Mouse (Mus musculus) MEL (cell line): ENCODE results near the gene Il34. TPM values are rescaled to one million over a fixed set of nuclear protein-coding genes. Genes with fewer than 3 reads are reported as not detected.

Experiments
- DNase-seq: peaks from one replicate; pipeline ENCODE4 v3.0.0; 2011; ENCODE audit warnings: low read depth, low spot score
- H3K27ac ChIP-seq: 2 replicates; pipeline ENCODE4 v1.5.1; 2012; ENCODE audit warnings: low read depth, mild to moderate bottlenecking, control low read depth, low read length, moderate library complexity; ENCODE audit not compliant: control insufficient read depth
- H3K27me3 ChIP-seq, 2 experiments: fragments of 150-350 bp in 1 of 2; sonication (generic) in 1 of 2; 2 replicates each; pipeline ENCODE4 v1.6.1; 2012; ENCODE audit warnings: low read length in 2 of 2, mild to moderate bottlenecking in 2 of 2, improper control_type of control experiment in 1 of 2, moderate library complexity in 1 of 2; ENCODE audit not compliant: insufficient read depth in 2 of 2, control insufficient read depth in 1 of 2
- H3K36me3 ChIP-seq, 2 experiments: 2 replicates each; pipeline ENCODE4 v1.6.1; 2012 to 2014; ENCODE audit warnings: low read length in 2 of 2, improper control_type of control experiment in 1 of 2, inconsistent platforms in 1 of 2, mild to moderate bottlenecking in 1 of 2; ENCODE audit not compliant: insufficient read depth in 2 of 2, control insufficient read depth in 1 of 2
- H3K4me1 ChIP-seq, 2 experiments: fragments of 150-350 bp in 1 of 2; sonication (generic) in 1 of 2; 2 replicates each; pipeline ENCODE4 v1.6.1; 2012; ENCODE audit warnings: low read length in 2 of 2, improper control_type of control experiment in 1 of 2, mild to moderate bottlenecking in 1 of 2; ENCODE audit not compliant: insufficient read depth in 2 of 2, control insufficient read depth in 1 of 2
- H3K4me3 ChIP-seq, 2 experiments: fragments of 150-350 bp in 1 of 2; sonication (generic) in 1 of 2; 2 replicates each; pipeline ENCODE4 v1.5.1; 2012; ENCODE audit warnings: low read depth in 2 of 2, low read length in 2 of 2, mild to moderate bottlenecking in 2 of 2, moderate library complexity in 2 of 2, control low read depth in 1 of 2, improper control_type of control experiment in 1 of 2; ENCODE audit not compliant: control insufficient read depth in 1 of 2, insufficient read depth in 1 of 2
- H3K79me2 ChIP-seq: 2 replicates; pipeline ENCODE4 v1.6.1; 2012; ENCODE audit warnings: mild to moderate bottlenecking, low read length, moderate library complexity; ENCODE audit not compliant: control insufficient read depth, poor library complexity, insufficient read depth
- H3K9ac ChIP-seq: 2 replicates; pipeline ENCODE4 v1.6.1; 2012; ENCODE audit warnings: low read depth, mild to moderate bottlenecking, control low read depth, low read length, moderate library complexity; ENCODE audit not compliant: control insufficient read depth, poor library complexity, severe bottlenecking
- H3K9me3 ChIP-seq: fragments of 150-350 bp; sonication (generic); replicated peaks from 2 replicates; pipeline ENCODE4 v1.6.1; 2012; ENCODE audit warnings: mild to moderate bottlenecking, low read length, improper control_type of control experiment, moderate library complexity; ENCODE audit not compliant: insufficient read depth
- CHD1 ChIP-seq: IDR thresholded peaks from 2 replicates; pipeline ENCODE4 v1.6.1; 2012; ENCODE audit warnings: low read depth, mild to moderate bottlenecking, inconsistent platforms, low read length, improper control_type of control experiment
- ELF1 ChIP-seq: IDR thresholded peaks from 2 replicates; pipeline ENCODE4 v1.6.1; 2014; ENCODE audit warnings: low read depth, mild to moderate bottlenecking, inconsistent platforms, low read length, improper control_type of control experiment, moderate library complexity
- HCFC1 ChIP-seq: IDR thresholded peaks from 2 replicates; pipeline ENCODE4 v1.6.1; 2012; ENCODE audit warnings: low read depth, mild to moderate bottlenecking, inconsistent platforms, low read length, improper control_type of control experiment, moderate library complexity
- MAFK ChIP-seq: IDR thresholded peaks from 2 replicates; pipeline ENCODE4 v1.6.1; 2011; ENCODE audit warnings: low read depth, mild to moderate bottlenecking, low read length, improper control_type of control experiment, borderline replicate concordance
- MAX ChIP-seq: IDR thresholded peaks from 2 replicates; pipeline ENCODE4 v1.6.1; 2011; ENCODE audit warnings: low read length, improper control_type of control experiment
- MAZ ChIP-seq: IDR thresholded peaks from 2 replicates; pipeline ENCODE4 v1.6.1; 2012; ENCODE audit warnings: low read depth, mild to moderate bottlenecking, inconsistent platforms, low read length, improper control_type of control experiment
- MXI1 ChIP-seq: IDR thresholded peaks from 2 replicates; pipeline ENCODE4 v1.6.1; 2011; ENCODE audit warnings: mild to moderate bottlenecking, low read depth, low read length, improper control_type of control experiment
- MYB ChIP-seq: IDR thresholded peaks from 2 replicates; pipeline ENCODE4 v1.6.1; 2011; ENCODE audit warnings: mild to moderate bottlenecking, low read depth, low read length, improper control_type of control experiment
- NELFE ChIP-seq: IDR thresholded peaks from 2 replicates; pipeline ENCODE4 v1.6.1; 2011; ENCODE audit warnings: low read depth, low read length, improper control_type of control experiment
- NRF1 ChIP-seq: IDR thresholded peaks from 2 replicates; pipeline ENCODE4 v1.6.1; 2014; ENCODE audit warnings: low read depth, mild to moderate bottlenecking, inconsistent platforms, low read length, improper control_type of control experiment, moderate library complexity; ENCODE audit not compliant: poor library complexity, insufficient read depth, severe bottlenecking
- POLR2A ChIP-seq, 2 experiments: IDR thresholded peaks; 2 replicates each; pipeline ENCODE4 v1.6.1; 2011 to 2012; ENCODE audit warnings: low read length in 2 of 2, mild to moderate bottlenecking in 2 of 2, control low read depth in 1 of 2, improper control_type of control experiment in 1 of 2, low read depth in 1 of 2, moderate library complexity in 1 of 2; ENCODE audit not compliant: control insufficient read depth in 1 of 2, insufficient read depth in 1 of 2, poor library complexity in 1 of 2
- RAD21 ChIP-seq: IDR thresholded peaks from 2 replicates; pipeline ENCODE4 v1.6.1; 2011; ENCODE audit warnings: mild to moderate bottlenecking, low read depth, low read length, improper control_type of control experiment
- TBP ChIP-seq: IDR thresholded peaks from 2 replicates; pipeline ENCODE4 v1.8.0; 2011; ENCODE audit warnings: low read depth, low read length, improper control_type of control experiment
- UBTF ChIP-seq: IDR thresholded peaks from 2 replicates; pipeline ENCODE4 v1.6.1; 2012; ENCODE audit warnings: low read depth, mild to moderate bottlenecking, inconsistent platforms, low read length, improper control_type of control experiment, moderate library complexity, borderline replicate concordance; ENCODE audit not compliant: insufficient read depth
- USF2 ChIP-seq, 2 experiments: IDR thresholded peaks; 2 replicates each; pipeline ENCODE4 v1.6.1; 2011 to 2012; ENCODE audit warnings: improper control_type of control experiment in 2 of 2, low read length in 2 of 2, borderline replicate concordance in 1 of 2, inconsistent platforms in 1 of 2, low read depth in 1 of 2, mild to moderate bottlenecking in 1 of 2; ENCODE audit not compliant: insufficient read depth in 1 of 2
- ZC3H11A ChIP-seq: IDR thresholded peaks from 2 replicates; pipeline ENCODE4 v1.6.1; 2012; ENCODE audit warnings: low read depth, mild to moderate bottlenecking, inconsistent platforms, low read length, improper control_type of control experiment
- ZNF384 ChIP-seq: IDR thresholded peaks from 2 replicates; pipeline ENCODE4 v1.6.1; 2012; ENCODE audit warnings: low read depth, mild to moderate bottlenecking, inconsistent platforms, low read length, improper control_type of control experiment
- polyA plus RNA-seq, 2 experiments: library from polyadenylated mRNA; stranded (reverse) in 1 of 2; unstranded in 1 of 2; fragments of >175 nt in 1 of 2; fragments of >200 nt in 1 of 2; gene quantifications; 2 replicates each; pipeline versions ENCODE4 v1.2.1 to v1.2.4; 2012; ENCODE audit warnings: low replicate concordance in 2 of 2, low read depth in 1 of 2; ENCODE audit not compliant: insufficient read length in 2 of 2, insufficient read depth in 1 of 2, missing spikeins in 1 of 2
- total RNA-seq: library from RNA; depleted of rRNA; stranded (reverse); fragments of 300-350 nt; gene quantifications from 2 replicates; pipeline ENCODE4 v1.2.3, GENCODE M21; 2012; rRNA removed

Gene Il34
- total and polyA plus RNA-seq, 3 experiments: 0.12 to 0.18 TPM; not detected in 1

DNA sequence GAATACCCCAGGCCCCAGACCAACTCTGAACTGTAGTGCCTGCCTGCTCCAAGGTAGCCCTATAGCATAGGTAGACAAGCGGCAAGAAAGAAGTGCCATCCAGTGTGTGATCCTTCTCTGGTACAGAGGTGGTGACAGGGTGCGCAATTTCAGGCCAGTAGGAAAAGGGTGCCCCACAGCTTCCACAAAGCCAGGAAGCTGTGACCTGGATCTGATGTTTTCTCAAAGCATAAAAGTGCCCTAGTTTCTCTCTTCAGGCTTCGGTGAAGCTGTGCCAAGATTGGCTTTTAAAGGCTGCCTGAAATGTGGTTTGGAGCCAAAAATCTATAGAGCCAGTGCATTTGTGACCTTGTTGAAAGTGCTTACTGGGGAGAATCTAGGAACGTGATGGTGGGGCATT, 110.9 kb downstream of the Il34 start:
- H3K27ac ChIP-seq: no peak overlapping the region
- no peaks in the 10 kb centered on the region for H3K27me3 ChIP-seq
- no peak for TF ChIP-seq ZC3H11A
- TF ChIP-seq NELFE: no peak
- TF ChIP-seq TBP: no peak
- TF ChIP-seq MAZ: no peak
- no peak for TF ChIP-seq USF2 (IDR thresholded peaks at IDR 0.05; ENCODE audit: borderline replicate concordance in 1 of 2, insufficient read depth in 1 of 2, low read depth in 1 of 2, low read length in 2 of 2)
- TF ChIP-seq HCFC1: no peak
- no peak for TF ChIP-seq RAD21
- no peak for TF ChIP-seq NRF1
- no peak for TF ChIP-seq POLR2A (IDR thresholded peaks at IDR 0.05; ENCODE audit: control insufficient read depth in 1 of 2, insufficient read depth in 1 of 2, low read depth in 1 of 2, low read length in 2 of 2, poor library complexity in 1 of 2)
- peaks cover 0 to 1% of the 10 kb centered on the region in 2 experiments; a peak in 1 of 4 replicates for H3K36me3 ChIP-seq
- no peak overlapping the region for H3K4me3 ChIP-seq
- no peak overlapping the region for H3K9ac ChIP-seq
- H3K9me3 ChIP-seq: no peaks in the 10 kb centered on the region
- no peaks in the 10 kb centered on the region for H3K4me1 ChIP-seq
- H3K79me2 ChIP-seq: no peaks in the 10 kb centered on the region
- no peak for DNase-seq

DNA sequence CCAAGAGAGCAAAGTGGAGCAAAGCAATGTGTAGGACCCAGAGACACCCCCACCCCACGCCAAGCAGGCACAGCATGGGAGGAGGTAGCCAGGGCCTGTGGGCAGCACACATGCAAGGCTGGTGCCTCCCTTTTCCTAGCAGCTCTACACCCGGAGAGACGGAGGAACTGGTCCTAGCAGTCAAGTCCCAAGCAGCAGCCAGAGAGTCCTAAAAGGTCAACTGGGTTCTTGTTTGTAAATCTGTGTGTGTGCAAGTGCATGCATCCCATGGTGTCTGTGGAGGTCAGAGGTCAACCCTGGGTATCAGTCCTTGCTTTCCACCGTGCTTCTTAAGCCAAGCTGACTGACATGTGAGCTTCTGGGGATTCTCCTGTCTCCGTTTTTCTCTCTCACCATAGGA, 111.5 kb downstream of the Il34 start:
- DNase-seq: no peak
- no peaks in the 10 kb centered on the region for H3K27me3 ChIP-seq
- H3K79me2 ChIP-seq: no peaks in the 10 kb centered on the region
- H3K4me3 ChIP-seq: no peak overlapping the region
- H3K36me3 ChIP-seq: peaks cover 0 to 1% of the 10 kb centered on the region in 2 experiments; a peak in 1 of 4 replicates
- TF ChIP-seq MYB: no peak
- TF ChIP-seq ELF1: no peak
- no peak for TF ChIP-seq ZNF384
- no peak for TF ChIP-seq MAX
- no peak for TF ChIP-seq CHD1
- TF ChIP-seq MAZ: no peak
- TF ChIP-seq MAFK: no peak
- TF ChIP-seq UBTF: no peak
- TF ChIP-seq MXI1: no peak
- no peak for TF ChIP-seq RAD21
- H3K9ac ChIP-seq: no peak overlapping the region
- no peaks in the 10 kb centered on the region for H3K4me1 ChIP-seq
- no peaks in the 10 kb centered on the region for H3K9me3 ChIP-seq
- no peak overlapping the region for H3K27ac ChIP-seq

Other genes with a start within 250 kb of the Il34 start
- gene Vac14, start 187.3 kb downstream of the Il34 start, total RNA-seq: 31.1 and 31.7 TPM in 2 replicates
- 10 to 100 TPM in 1 of 2 experiments, not detected in 1; 86.0 TPM for gene Vac14, start 187.3 kb downstream of the Il34 start, polyA plus RNA-seq
- 0.62 and 1.2 TPM in 2 replicates for gene Mtss1l, start 84.4 kb downstream of the Il34 start, total RNA-seq
- gene Mtss1l, start 84.4 kb downstream of the Il34 start, polyA plus RNA-seq: 1 to 10 TPM in 1 of 2 experiments, not detected in 1; 4.3 TPM
- gene Cog4, start 40.7 kb upstream of the Il34 start, total RNA-seq: 31.7 and 32.1 TPM in 2 replicates
- gene Cog4, start 40.7 kb upstream of the Il34 start, polyA plus RNA-seq: 10 to 100 TPM in 1 of 2 experiments, not detected in 1; 35.3 TPM
- gene Sf3b3, start 40.9 kb upstream of the Il34 start, total RNA-seq: 150 and 170 TPM in 2 replicates
- 100 to 1,000 TPM; 167 to 224 TPM for gene Sf3b3, start 40.9 kb upstream of the Il34 start, polyA plus RNA-seq
- 8.3 and 9.1 TPM in 2 replicates for gene Fuk, start 96.6 kb upstream of the Il34 start, total RNA-seq
- 10 to 100 TPM in 1 of 2 experiments, not detected in 1; 10.6 TPM for gene Fuk, start 96.6 kb upstream of the Il34 start, polyA plus RNA-seq
- gene St3gal2, start 114.0 kb upstream of the Il34 start, total RNA-seq: 4.0 and 5.2 TPM in 2 replicates
- 10 to 100 TPM in 1 of 2 experiments, not detected in 1; 18.0 TPM for gene St3gal2, start 114.0 kb upstream of the Il34 start, polyA plus RNA-seq
- 17.0 and 17.3 TPM in 2 replicates for gene Ddx19a, start 191.9 kb upstream of the Il34 start, total RNA-seq
- gene Ddx19a, start 191.9 kb upstream of the Il34 start, polyA plus RNA-seq: 100 to 1,000 TPM in 1 of 2 experiments, 10 to 100 TPM in 1; 59.0 to 168 TPM
- gene Ddx19b, start 225.8 kb upstream of the Il34 start, total RNA-seq: 17.8 and 18.1 TPM in 2 replicates
- 100 to 1,000 TPM in 1 of 2 experiments, 10 to 100 TPM in 1; 18.6 to 112 TPM for gene Ddx19b, start 225.8 kb upstream of the Il34 start, polyA plus RNA-seq
- 106 and 132 TPM in 2 replicates for gene Aars, start 227.2 kb upstream of the Il34 start, total RNA-seq
- 100 to 1,000 TPM in 1 of 2 experiments, 10 to 100 TPM in 1; 25.1 to 162 TPM for gene Aars, start 227.2 kb upstream of the Il34 start, polyA plus RNA-seq